Mouse (Mus musculus) cerebellum, adult 9-10 months (tissue): ENCODE data around the gene Olfr1137.

Experiments
- DNase-seq: peaks from one replicate; pipeline ENCODE4 v3.0.0; 2022

Olfr1137 gene

DNA sequence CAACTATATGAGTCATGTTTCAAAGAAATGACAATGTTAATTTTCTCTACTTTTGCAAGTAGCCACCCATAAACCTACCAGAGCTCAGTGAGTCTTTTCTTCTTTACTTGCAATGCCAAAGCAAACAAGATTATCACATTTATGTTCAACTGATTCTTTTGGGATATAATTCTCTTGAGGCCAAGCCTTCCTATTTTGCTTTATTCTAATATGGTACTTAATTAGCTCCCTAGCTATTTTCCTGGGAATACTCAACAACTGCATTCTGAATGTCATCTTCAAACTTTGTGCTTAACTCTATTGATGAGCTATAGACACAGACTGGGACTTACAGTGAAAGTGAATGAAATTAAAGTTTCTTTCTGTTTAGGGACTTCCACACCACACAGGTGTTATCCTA lies at the start of gene Olfr1137:
TSS of gene Olfr1137 (minus strand) at position 101 of the 400 bp plus-strand sequence.
- DNase-seq = no peak

- no peak for DNase-seq
Measured at GRCm38 (mm10) chr2:87753891-87754290, 40.9 kb upstream of the Olfr1137 start, which contains the start of gene Olfr1141. Gene Olfr1141 (minus strand): TSS chr2:87753991.

DNA sequence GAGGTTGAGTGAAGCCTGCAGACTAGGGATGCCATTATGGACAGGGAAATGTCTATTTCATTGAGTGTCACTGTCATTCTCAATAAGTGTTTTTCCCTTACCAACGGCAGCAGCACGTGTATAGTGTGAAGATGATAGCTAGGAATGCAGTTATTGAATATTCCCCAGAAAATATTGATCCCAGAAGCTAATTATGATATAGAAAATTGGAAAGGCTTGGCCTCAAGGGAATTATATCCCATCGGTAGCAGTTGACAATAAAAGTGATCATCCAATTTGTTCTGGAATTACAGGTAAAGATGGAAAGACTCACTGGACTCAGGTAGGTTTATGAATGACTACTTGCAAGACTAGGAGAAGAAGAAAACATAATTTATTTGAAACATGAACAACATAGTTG lies 30.5 kb upstream of the Olfr1137 start, which contains the start of gene Olfr1140:
TSS of gene Olfr1140 (plus strand) at position 301 of the 400 bp plus-strand sequence.
- DNase-seq = no peak

DNA sequence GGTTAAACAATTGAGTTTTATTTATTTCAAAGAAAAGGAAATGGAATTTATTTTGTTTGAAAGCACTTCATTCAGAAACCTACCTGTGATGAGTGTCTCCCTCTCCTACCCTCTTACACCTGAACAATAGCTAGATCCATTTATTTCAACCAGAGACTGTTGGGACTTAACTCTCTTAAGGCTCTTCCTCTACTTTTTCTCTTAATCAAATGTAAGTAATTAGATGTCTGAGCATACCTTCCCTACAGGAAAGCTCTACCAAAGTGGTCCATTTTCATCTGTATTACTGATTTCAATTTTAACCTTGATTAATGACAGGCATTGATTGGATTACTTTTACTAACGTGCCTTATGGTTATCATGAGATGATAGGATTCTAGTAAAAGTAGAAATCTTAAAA lies 26.9 kb upstream of the Olfr1137 start, which contains the start of gene Olfr1138:
TSS of gene Olfr1138 (minus strand) at position 101 of the 400 bp plus-strand sequence.
- DNase-seq = no peak

GRCm38 (mm10) chr2:87693847-87694246 lies 19.1 kb downstream of the Olfr1137 start, which contains the start of gene Olfr1136:
Gene Olfr1136 (minus strand): TSS chr2:87693947.
- no peak for DNase-seq

DNA sequence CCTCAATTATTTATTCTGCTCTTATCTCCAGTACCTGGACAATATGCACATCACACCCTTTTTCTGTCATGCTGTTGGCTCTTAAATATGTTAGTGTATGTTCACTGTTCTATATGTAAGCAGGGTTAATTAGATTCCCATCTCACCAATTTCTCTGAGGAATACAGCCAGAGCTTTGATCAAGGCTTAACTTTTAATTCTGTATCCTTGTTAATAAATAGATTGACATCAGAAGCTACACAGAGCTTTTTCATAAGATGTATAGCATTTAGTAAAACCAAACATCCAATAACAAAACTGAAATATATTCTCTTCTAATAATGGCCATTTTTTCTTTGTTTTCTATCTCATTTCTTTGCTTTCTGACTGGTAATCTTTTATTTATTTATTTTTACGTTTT lies 39.4 kb downstream of the Olfr1137 start, which contains the start of gene Olfr1135:
TSS of gene Olfr1135 (minus strand) at position 101 of the 400 bp plus-strand sequence.
- DNase-seq = no peak
